Mouse (Mus musculus) midbrain, postnatal 0 days (tissue): Measurements from ENCODE around the gene Ttc9b. TPM values are rescaled to one million over a fixed set of nuclear protein-coding genes. Genes with fewer than 3 reads are reported as not detected.

ENCODE experiments used
- ATAC-seq: fragments of 200-750 bp; cut with Nextera tagmentation; 2 replicates; pipeline ENCODE4 v1.8.0; 2017; ENCODE audit warnings: moderate number of reproducible peaks, mild to moderate bottlenecking, moderate TSS enrichment, moderate library complexity; ENCODE audit not compliant: low FRiP score
- DNase-seq: peaks from one replicate; pipeline ENCODE4 v3.0.0-alpha.2; 2015; ENCODE audit warnings: low spot score
- H3K27ac ChIP-seq: fragments of 300-500 bp; sonication (generic); 2 replicates; pipeline ENCODE4 v1.5.1; 2014; ENCODE audit warnings: low read depth, mild to moderate bottlenecking, low read length, mixed read lengths
- H3K27me3 ChIP-seq: fragments of 300-500 bp; sonication (generic); 2 replicates; pipeline ENCODE4 v1.6.1; 2014; ENCODE audit warnings: low read length, control low read depth, mixed read lengths; ENCODE audit not compliant: insufficient read depth
- H3K36me3 ChIP-seq: fragments of 300-500 bp; sonication (generic); 2 replicates; pipeline ENCODE4 v1.6.1; 2014; ENCODE audit warnings: low read length, control low read depth, mixed read lengths; ENCODE audit not compliant: insufficient read depth
- H3K4me1 ChIP-seq: fragments of 300-500 bp; sonication (generic); 2 replicates; pipeline ENCODE4 v1.6.1; 2014; ENCODE audit warnings: mild to moderate bottlenecking, control low read depth, antibody characterized with exemption, low read length, mixed read lengths; ENCODE audit not compliant: insufficient read depth
- H3K4me2 ChIP-seq: fragments of 300-500 bp; sonication (generic); 2 replicates; pipeline ENCODE4 v1.6.1; 2014; ENCODE audit warnings: low read depth, mild to moderate bottlenecking, low read length, mixed read lengths; ENCODE audit not compliant: poor library complexity, severe bottlenecking
- H3K4me3 ChIP-seq: fragments of 300-500 bp; sonication (generic); 2 replicates; pipeline ENCODE4 v1.5.1; 2014; ENCODE audit warnings: low read depth, mild to moderate bottlenecking, low read length, moderate library complexity
- H3K9ac ChIP-seq: fragments of 300-500 bp; sonication (generic); replicated peaks from 2 replicates; pipeline ENCODE4 v1.6.1; 2014; ENCODE audit warnings: mild to moderate bottlenecking, low read length, moderate library complexity, mixed read lengths; ENCODE audit not compliant: poor library complexity, severe bottlenecking
- H3K9me3 ChIP-seq: fragments of 300-500 bp; sonication (generic); 2 replicates; pipeline ENCODE4 v1.6.1; 2016; ENCODE audit warnings: low read length, control low read depth
- CTCF ChIP-seq: IDR thresholded peaks from 2 replicates; pipeline ENCODE4 v1.5.1; 2016; ENCODE audit warnings: antibody characterized with exemption, mild to moderate bottlenecking
- WGBS: fragments of 180-500 bp; shearing (Covaris S2); extraction: QIAGEN DNeasy Blood & Tissue Kit; methylation state at CpG from one replicate; pipeline ENCODE4 v1.1.7; 2014; 5-methylcytosine and 5-hydroxymethylcytosine counted together
- polyA plus RNA-seq: library from polyadenylated mRNA; unstranded; fragments of >200 nt; fragmentation: Nextera tagmentation; extraction: Ambion mirVana; gene quantifications from 2 replicates; pipeline ENCODE4 v1.2.1, GENCODE M21; 2015
- total RNA-seq: library from RNA; depleted of rRNA; stranded (reverse); fragments of >200 nt; gene quantifications from 2 replicates; pipeline ENCODE4 v1.2.3, GENCODE M21; 2014; rRNA removed

Gene Ttc9b
- total and polyA plus RNA-seq, 2 experiments from 2014 or later = 111 to 125 TPM

DNA sequence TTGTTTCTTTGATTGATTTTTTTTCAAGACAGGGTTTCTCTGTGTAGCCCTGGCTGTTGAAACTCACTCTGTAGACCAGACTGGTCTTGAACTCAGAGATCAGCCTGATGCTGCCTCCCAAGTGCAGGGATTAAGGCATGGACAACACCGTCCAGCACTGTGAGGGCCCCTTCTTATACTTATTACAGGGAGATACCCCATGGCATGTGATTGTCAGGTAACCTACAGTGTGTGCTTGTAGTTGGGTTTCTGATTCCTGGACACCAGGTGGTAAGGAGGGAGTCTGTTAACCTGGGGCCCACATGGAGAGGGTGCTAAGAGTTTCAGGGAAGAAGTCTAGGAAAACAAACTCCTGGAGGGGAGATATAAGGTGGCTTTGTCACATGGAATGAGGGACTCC lies 33.3 kb downstream of the Ttc9b start:
- 72% methylated on average over 1 of the region's 1 CpGs for WGBS

DNA sequence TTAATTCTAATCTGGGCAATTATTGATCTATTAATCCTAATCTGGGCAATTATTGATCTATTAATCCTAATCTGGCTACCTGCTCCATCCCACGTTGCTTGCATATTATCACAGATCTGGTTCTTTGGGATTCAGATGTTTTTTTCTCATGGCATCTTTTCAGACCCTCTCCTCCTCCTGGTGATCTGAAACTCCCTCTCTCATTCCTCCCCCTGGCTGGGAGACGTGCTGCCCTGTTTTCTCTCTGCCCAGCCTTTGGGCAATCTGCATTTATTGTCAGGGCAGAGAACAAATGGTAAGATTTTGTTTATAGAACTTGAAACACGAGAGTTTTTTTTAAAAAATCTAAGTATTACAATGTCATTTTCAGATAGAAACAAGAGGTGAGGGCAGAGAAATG lies 34.1 kb downstream of the Ttc9b start:
- peaks cover 4% of the 10 kb centered on the region; the same call in 1 of the 2 replicates for H3K4me1 ChIP-seq
- TF ChIP-seq CTCF = no peak
- no peaks in the 10 kb centered on the region for H3K9me3 ChIP-seq
- H3K36me3 ChIP-seq = no peaks in the 10 kb centered on the region
- no peak overlapping the region; the same call in 1 of the 2 replicates for H3K4me3 ChIP-seq
- no peak for ATAC-seq
- peak overlapping the region; percentile 72; the same call in 1 of the 2 replicates for H3K4me2 ChIP-seq
- no peak for DNase-seq
- H3K9ac ChIP-seq = peak overlapping the region; percentile 51; the same call in 1 of the 2 replicates
- no peaks in the 10 kb centered on the region for H3K27me3 ChIP-seq
- H3K27ac ChIP-seq = no peak overlapping the region
- WGBS = 76% methylated on average over 3 of the region's 3 CpGs

More for the DNA sequence above, 33.3 kb downstream of the Ttc9b start:
- no peak overlapping the region for H3K9ac ChIP-seq
- H3K4me3 ChIP-seq = no peak overlapping the region
- ATAC-seq (no peak), DNase-seq (no peak)
- no peak for TF ChIP-seq CTCF
- H3K9me3 ChIP-seq = no peaks in the 10 kb centered on the region
- H3K27ac ChIP-seq = no peak overlapping the region
- H3K36me3 ChIP-seq = no peaks in the 10 kb centered on the region
- peaks cover 4% of the 10 kb centered on the region; the same call in 1 of the 2 replicates for H3K4me1 ChIP-seq
- H3K27me3 ChIP-seq = no peaks in the 10 kb centered on the region
- no peak overlapping the region for H3K4me2 ChIP-seq

DNA sequence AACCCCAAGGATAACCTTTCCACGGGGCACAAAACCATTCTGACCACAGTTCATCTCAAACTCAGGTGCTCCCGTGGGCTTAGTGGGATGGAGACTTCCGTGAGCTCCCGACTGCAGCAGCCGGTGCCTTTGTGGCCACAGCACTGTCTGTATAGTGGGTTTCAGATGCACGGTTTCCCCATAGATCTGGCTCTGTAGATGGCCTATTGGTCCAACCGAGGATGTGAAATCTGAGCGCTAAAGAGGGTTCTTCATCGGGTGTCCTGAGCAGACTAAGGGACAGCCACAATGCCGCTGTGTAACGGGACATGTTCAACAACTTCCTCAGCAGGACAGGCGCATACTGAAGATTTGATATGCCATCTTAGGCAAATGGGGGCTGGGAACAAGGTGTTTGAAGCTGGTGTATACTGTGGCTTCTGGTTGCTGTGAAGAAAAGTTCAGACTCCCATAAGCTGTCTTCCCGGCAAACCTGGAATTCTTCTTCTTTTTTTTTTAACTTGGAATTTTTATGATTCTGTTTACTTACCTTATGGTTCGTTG lies 34.6 kb downstream of the Ttc9b start:
- WGBS = 34% methylated on average over 14 of the region's 14 CpGs
- H3K4me2 ChIP-seq = peak overlapping the region; percentile 72
- H3K27me3 ChIP-seq = no peaks in the 10 kb centered on the region
- no peak for DNase-seq
- H3K9me3 ChIP-seq = no peaks in the 10 kb centered on the region
- TF ChIP-seq CTCF = no peak
- ATAC-seq = no peak
- H3K36me3 ChIP-seq = no peaks in the 10 kb centered on the region
- H3K27ac ChIP-seq = peak overlapping the region; percentile 73
- H3K4me1 ChIP-seq = peaks cover 4% of the 10 kb centered on the region; the same call in 1 of the 2 replicates
- H3K4me3 ChIP-seq = peak overlapping the region; percentile 41
- H3K9ac ChIP-seq = peak overlapping the region; percentile 51; the same call in 1 of the 2 replicates

DNA sequence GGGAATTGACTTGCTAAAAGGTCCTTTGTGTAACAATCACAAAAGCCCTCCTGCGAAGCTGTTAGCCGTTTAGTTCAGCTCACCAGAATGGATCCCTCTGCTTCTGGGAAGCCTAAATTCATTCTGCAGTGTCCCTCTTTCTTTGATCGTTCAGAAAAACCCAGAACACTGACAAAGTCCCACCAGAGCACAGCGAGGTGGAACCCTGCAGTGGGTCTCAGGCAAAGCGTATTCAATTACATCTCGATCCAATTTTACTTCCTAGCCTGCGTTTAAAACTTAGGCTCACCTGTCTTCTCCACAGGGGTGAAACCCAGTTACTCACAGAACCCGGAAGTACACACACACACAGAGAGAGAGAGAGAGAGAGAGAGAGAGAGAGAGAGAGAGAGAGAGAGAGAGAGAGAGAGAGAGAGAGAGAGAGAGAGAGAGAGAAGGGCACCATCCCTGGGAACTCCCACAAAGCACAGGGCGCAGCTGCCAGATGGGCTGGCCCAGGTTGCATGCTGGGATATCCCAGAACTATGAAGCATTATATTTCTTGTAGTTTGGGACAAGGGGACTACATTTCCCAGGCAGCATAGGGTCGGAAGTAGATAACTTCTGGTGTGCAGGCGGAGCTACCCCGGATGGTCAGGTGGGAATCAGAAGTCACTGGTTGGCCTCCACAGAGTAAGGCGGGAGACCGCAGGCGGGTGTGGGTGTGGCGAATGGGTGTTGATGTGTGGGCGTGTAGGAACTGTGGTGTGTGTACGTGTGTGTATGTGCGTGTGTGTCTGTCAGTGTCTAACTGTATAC lies 35.3 kb downstream of the Ttc9b start, which contains the start of gene Zfp607b:
Gene Zfp607b (plus strand): TSS at position 526 of the 798 bp plus-strand sequence.
- H3K9ac ChIP-seq = peak within 1 kb of the TSS; percentile 54
- H3K4me3 ChIP-seq = peak within 1 kb of the TSS; percentile 41
- peaks cover 4% of the 10 kb centered on the region; the same call in 1 of the 2 replicates for H3K4me1 ChIP-seq
- ATAC-seq = peak; percentile 97
- no peaks in the 10 kb centered on the region for H3K36me3 ChIP-seq
- no peak for TF ChIP-seq CTCF
- H3K4me2 ChIP-seq = peak within 1 kb of the TSS; percentile 72
- WGBS = under 1% methylated on average over 19 of the region's 19 CpGs
- H3K27me3 ChIP-seq = no peaks in the 10 kb centered on the region
- peak; percentile 97 for DNase-seq
- peak within 1 kb of the TSS; percentile 73 for H3K27ac ChIP-seq
- H3K9me3 ChIP-seq = no peaks in the 10 kb centered on the region

DNA sequence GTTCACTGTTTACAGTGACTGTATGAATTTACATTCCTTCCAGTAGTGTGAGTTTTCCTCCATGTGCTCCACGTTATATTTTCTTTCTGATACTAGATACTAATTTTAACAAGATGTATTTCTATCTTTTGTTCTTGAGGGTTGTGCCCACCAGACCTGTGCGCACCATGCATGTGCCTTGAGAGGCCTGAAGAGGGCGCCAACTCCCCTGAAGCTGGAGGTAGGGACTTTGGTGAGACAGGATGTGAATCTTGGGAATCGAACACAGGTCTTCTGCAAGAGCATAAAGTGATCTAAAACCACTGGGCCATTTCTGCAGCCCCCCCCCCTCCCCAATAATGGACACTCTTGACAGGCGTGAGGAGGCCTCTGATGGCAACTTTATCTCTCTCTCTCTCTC lies 37.4 kb downstream of the Ttc9b start:
- H3K27me3 ChIP-seq = no peaks in the 10 kb centered on the region
- ATAC-seq (no peak), DNase-seq (peak; percentile 43)
- WGBS = 43% methylated on average over 5 of the region's 5 CpGs
- peak; percentile 79 for TF ChIP-seq CTCF
- no peaks in the 10 kb centered on the region for H3K9me3 ChIP-seq
- no peaks in the 10 kb centered on the region for H3K36me3 ChIP-seq
- no peak overlapping the region for H3K4me2 ChIP-seq
- no peak overlapping the region for H3K27ac ChIP-seq
- H3K4me1 ChIP-seq = peaks cover 4% of the 10 kb centered on the region; the same call in 1 of the 2 replicates
- no peak overlapping the region for H3K4me3 ChIP-seq
- H3K9ac ChIP-seq = no peak overlapping the region

DNA sequence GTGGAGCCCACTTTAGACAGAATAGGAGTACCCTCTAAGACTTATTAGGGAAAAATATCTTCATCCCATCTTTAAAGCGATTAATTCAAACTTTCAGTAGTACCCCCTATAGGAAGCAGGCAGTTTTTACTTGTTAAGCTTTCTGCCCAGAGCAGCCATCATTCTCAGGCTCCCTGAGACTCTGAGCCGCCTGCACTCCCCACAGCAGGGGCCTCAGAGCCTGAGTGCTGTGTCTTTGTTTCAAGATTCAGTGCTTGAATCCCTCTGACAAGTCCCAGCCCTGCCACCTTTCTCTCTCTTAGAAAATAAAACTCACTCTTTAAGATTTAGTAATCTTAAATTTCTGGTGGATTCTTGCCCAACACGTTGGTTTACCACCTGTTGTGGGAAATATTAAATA lies 43.0 kb downstream of the Ttc9b start:
- Histone ChIP-seq H3K27ac (no peak overlapping the region), H3K36me3 (peaks cover 7% of the 10 kb centered on the region), H3K9me3 (no peaks in the 10 kb centered on the region), H3K9ac (no peak overlapping the region), H3K4me3 (no peak overlapping the region), H3K27me3 (no peaks in the 10 kb centered on the region), H3K4me1 (no peaks in the 10 kb centered on the region), H3K4me2 (no peak overlapping the region)
- WGBS = 22% methylated on average over 3 of the region's 3 CpGs
- DNase-seq = no peak
- TF ChIP-seq CTCF = no peak
- ATAC-seq = no peak

Other genes with a start within 250 kb of the Ttc9b start
- 27.1 and 36.3 TPM in 2 replicates for gene Sptbn4, start 206.2 kb upstream of the Ttc9b start, total RNA-seq
- 3.4 and 4.0 TPM in 2 replicates for gene Sptbn4, start 206.2 kb upstream of the Ttc9b start, polyA plus RNA-seq
- gene Blvrb, start 205.9 kb upstream of the Ttc9b start, total RNA-seq = 13.7 and 19.5 TPM in 2 replicates
- gene Blvrb, start 205.9 kb upstream of the Ttc9b start, polyA plus RNA-seq = 15.9 and 18.3 TPM in 2 replicates
- gene Sertad3, start 180.1 kb upstream of the Ttc9b start, total RNA-seq = 5.0 and 5.7 TPM in 2 replicates
- gene Sertad3, start 180.1 kb upstream of the Ttc9b start, polyA plus RNA-seq = 4.0 and 4.3 TPM in 2 replicates
- gene Sertad1, start 167.0 kb upstream of the Ttc9b start, total RNA-seq = 9.3 and 10.5 TPM in 2 replicates
- 6.9 and 7.3 TPM in 2 replicates for gene Sertad1, start 167.0 kb upstream of the Ttc9b start, polyA plus RNA-seq
- gene Prx, start 154.6 kb upstream of the Ttc9b start, total RNA-seq = 3.2 and 3.4 TPM in 2 replicates
- 1.5 and 1.9 TPM in 2 replicates for gene Prx, start 154.6 kb upstream of the Ttc9b start, polyA plus RNA-seq
- gene Hipk4, start 130.6 kb upstream of the Ttc9b start, total RNA-seq = 0.66 and 1.8 TPM in 2 replicates
- 0.88 and 1.0 TPM in 2 replicates for gene Hipk4, start 130.6 kb upstream of the Ttc9b start, polyA plus RNA-seq
- gene Pld3, start 100.7 kb upstream of the Ttc9b start, total RNA-seq = 239 and 286 TPM in 2 replicates
- 275 and 319 TPM in 2 replicates for gene Pld3, start 100.7 kb upstream of the Ttc9b start, polyA plus RNA-seq
- gene 2310022A10Rik, start 100.7 kb upstream of the Ttc9b start, total RNA-seq = 7.9 and 12.5 TPM in 2 replicates
- gene 2310022A10Rik, start 100.7 kb upstream of the Ttc9b start, polyA plus RNA-seq = 29.1 and 31.0 TPM in 2 replicates
- 42.8 and 46.7 TPM in 2 replicates for gene Akt2, start 62.4 kb upstream of the Ttc9b start, total RNA-seq
- 37.7 and 38.1 TPM in 2 replicates for gene Akt2, start 62.4 kb upstream of the Ttc9b start, polyA plus RNA-seq
- 150 and 165 TPM in 2 replicates for gene Map3k10, start 20.7 kb downstream of the Ttc9b start, total RNA-seq
- 24.4 and 24.5 TPM in 2 replicates for gene Map3k10, start 20.7 kb downstream of the Ttc9b start, polyA plus RNA-seq
- gene Zfp607b, start 35.4 kb downstream of the Ttc9b start, total RNA-seq = 6.5 and 10.4 TPM in 2 replicates
- gene Zfp607b, start 35.4 kb downstream of the Ttc9b start, polyA plus RNA-seq = 9.2 and 9.5 TPM in 2 replicates
- 32.1 and 38.6 TPM in 2 replicates for gene Zfp60, start 77.5 kb downstream of the Ttc9b start, total RNA-seq
- 38.1 and 40.9 TPM in 2 replicates for gene Zfp60, start 77.5 kb downstream of the Ttc9b start, polyA plus RNA-seq
- gene Zfp626, start 153.3 kb downstream of the Ttc9b start, total RNA-seq = 6.4 and 7.3 TPM in 2 replicates
- 0.81 and 0.88 TPM in 2 replicates for gene Zfp626, start 153.3 kb downstream of the Ttc9b start, polyA plus RNA-seq
- gene Zfp59, start 184.7 kb downstream of the Ttc9b start, total RNA-seq = 6.8 and 10.1 TPM in 2 replicates
- 4.7 and 5.8 TPM in 2 replicates for gene Zfp59, start 184.7 kb downstream of the Ttc9b start, polyA plus RNA-seq
- 0.71 and 1.5 TPM in 2 replicates for gene Zfp607a, start 203.6 kb downstream of the Ttc9b start, total RNA-seq
- 0.53 and 0.68 TPM in 2 replicates for gene Zfp607a, start 203.6 kb downstream of the Ttc9b start, polyA plus RNA-seq